In genomic region chr15:101139885-101140284, GRCm38 (mm10) we compare ENCODE assay signal across 9 mouse cellular contexts. TPM values are rescaled to one million over a fixed set of nuclear protein-coding genes. Genes with fewer than 3 reads are reported as not detected.
DNase-seq lines count a peak whose midpoint lies in the region; ATAC-seq lines count a peak whose summit lies in the region.
"Had no signal": no experiment of that assay in that cellular context is flagged by ENCODE, and none has a peak within 500 bp of the region (broad histone marks: within the 10 kb centered on the region; RNA-seq: fewer than 3 reads in every experiment).

No protein-coding gene starts in this region.

- peaks cover 53% of the 10 kb centered on the region for H3K4me1 ChIP-seq in lung, embryonic 15.5 days

- peak overlapping the region; percentile 32; the same call in 1 of the 2 replicates for H3K27ac ChIP-seq in lung, embryonic 15.5 days

- intact Hi-C loops in gastrocnemius, postnatal 36 days (cut with DNase I): no loop called here

- no peak overlapping the region for H3K4me3 ChIP-seq in lung, embryonic 15.5 days

- H3K4me2 ChIP-seq in lung, embryonic 15.5 days: peak overlapping the region; percentile 36

- peak overlapping the region; percentile 14; the same call in 1 of the 2 replicates for H3K9ac ChIP-seq in lung, embryonic 15.5 days

- WGBS in lung, embryonic 15.5 days: 24% methylated on average over 12 of the region's 12 CpGs

- no peaks in the 10 kb centered on the region for H3K27me3 ChIP-seq in lung, embryonic 15.5 days

- no peak for DNase-seq in lung, postnatal 25 days (ENCODE audit: low spot score)
- peak; percentile 65 to 73 for DNase-seq in gastrocnemius, postnatal 36 days
- peak; percentile 56 for DNase-seq in kidney, adult 9 months
- no peak for DNase-seq in yolk sac, embryonic 10.5 days (ENCODE audit: low spot score)
- DNase-seq in layer of hippocampus, adult 9-10 months (ENCODE audit: low spot score): no peak
- no peak for DNase-seq in adrenal gland, postnatal 10 days

- peaks cover 13% of the 10 kb centered on the region; the same call in 1 of the 2 replicates for H3K36me3 ChIP-seq in lung, embryonic 15.5 days

- no peaks in the 10 kb centered on the region for H3K9me3 ChIP-seq in lung, embryonic 15.5 days

- ATAC-seq in lung, embryonic 15.5 days (ENCODE audit: borderline replicate concordance, extremely low read depth, low FRiP score, low TSS enrichment): no peak
- peak; percentile 88 for ATAC-seq in megakaryocyte-erythroid progenitor cell, adult 5-6 weeks (replicated peaks; ENCODE audit: low FRiP score, low TSS enrichment, poor library complexity, severe bottlenecking)

RNA-seq across cellular contexts. Expression of gene Acvrl1, which starts 11.6 kb away (rescaled TPM):
- 68.2 and 72.4 TPM in 2 replicates for polyA plus RNA-seq in lung, embryonic 15.5 days (2015; fragmentation: Nextera tagmentation; extraction: Ambion mirVana)
- 1 to 10 TPM; 8.5 to 9.2 TPM for total RNA-seq in gastrocnemius, postnatal 36 days (2021)
- total RNA-seq in megakaryocyte-erythroid progenitor cell, adult 5-6 weeks (2014; fragmentation: Nextera tagmentation): not detected in 2 replicates
- 3.3 TPM in 1 of 2 replicates, not detected in the other for total RNA-seq in megakaryocyte-erythroid progenitor cell, adult 5-6 weeks (2017)
- 10 to 100 TPM; 19.5 to 19.8 TPM for total RNA-seq in adrenal gland, postnatal 10 days (2021)

RNA-seq across cellular contexts. Expression of gene Ankrd33, which starts 24.3 kb away (rescaled TPM):
- polyA plus RNA-seq in lung, embryonic 15.5 days (2015; fragmentation: Nextera tagmentation; extraction: Ambion mirVana): not detected in 2 replicates
- not detected for total RNA-seq in gastrocnemius, postnatal 36 days (2021)
- not detected in 2 replicates for total RNA-seq in megakaryocyte-erythroid progenitor cell, adult 5-6 weeks (2014; fragmentation: Nextera tagmentation)
- total RNA-seq in megakaryocyte-erythroid progenitor cell, adult 5-6 weeks (2017): not detected in 2 replicates
- total RNA-seq in adrenal gland, postnatal 10 days (2021): under 1 TPM; 0.24 to 0.33 TPM
- total RNA-seq: heart, adult 18-20 months had no signal

RNA-seq across cellular contexts. Expression of gene Acvr1b, which starts 34.0 kb away (rescaled TPM):
- 5.9 and 6.0 TPM in 2 replicates for polyA plus RNA-seq in lung, embryonic 15.5 days (2015; fragmentation: Nextera tagmentation; extraction: Ambion mirVana)
- 10 to 100 TPM; 32.4 to 36.5 TPM for total RNA-seq in gastrocnemius, postnatal 36 days (2021)
- 1.4 and 2.8 TPM in 2 replicates for total RNA-seq in megakaryocyte-erythroid progenitor cell, adult 5-6 weeks (2014; fragmentation: Nextera tagmentation)
- 1.0 and 2.7 TPM in 2 replicates for total RNA-seq in megakaryocyte-erythroid progenitor cell, adult 5-6 weeks (2017)
- 10 to 100 TPM; 10.8 to 13.4 TPM for total RNA-seq in adrenal gland, postnatal 10 days (2021)

Comparison
In these comparisons a context has a peak if more than half of its experiments do, and no peak if none do; other contexts are left out.
1. DNase-seq: peak in gastrocnemius, postnatal 36 days (2 of 2) and kidney, adult 9 months (single experiment); none in lung, postnatal 25 days (single experiment), yolk sac, embryonic 10.5 days (single experiment), layer of hippocampus, adult 9-10 months (single experiment) and adrenal gland, postnatal 10 days (single experiment).